Mouse (Mus musculus) ES-E14 (cell line): ENCODE measurements around the gene Emc6.

Experiments used
- MAFK ChIP-seq: IDR thresholded peaks from 2 replicates; pipeline ENCODE4 v1.6.1; 2014; ENCODE audit warnings: mild to moderate bottlenecking, low read depth, low read length, inconsistent platforms; ENCODE audit not compliant: insufficient read depth
- ZNF384 ChIP-seq: IDR thresholded peaks from 2 replicates; pipeline ENCODE4 v1.6.1; 2012; ENCODE audit warnings: low read depth, low read length, inconsistent platforms

- TF ChIP-seq MAFK (no peak), ZNF384 (no peak)
Observed at GRCm38 (mm10) chr11:73136587-73136986, 40.2 kb downstream of the Emc6 start.
